Mouse (Mus musculus) stomach, postnatal 0 days (tissue): ENCODE measurements around the gene Ltc4s. TPM values are rescaled to one million over a fixed set of nuclear protein-coding genes. Genes with fewer than 3 reads are reported as not detected.

ENCODE experiments used
- ATAC-seq: fragments of 200-750 bp; cut with Nextera tagmentation; 2 replicates; pipeline ENCODE4 v1.8.0; 2017; ENCODE audit not compliant: low FRiP score, low TSS enrichment
- DNase-seq: peaks from one replicate; pipeline ENCODE4 v3.0.0-alpha.2; 2016; ENCODE audit warnings: low spot score
- H3K27ac ChIP-seq: fragments of 300-500 bp; sonication (generic); replicated peaks from 2 replicates; pipeline ENCODE4 v1.5.1; 2014; ENCODE audit warnings: mild to moderate bottlenecking, control low read depth
- H3K27me3 ChIP-seq: fragments of 300-500 bp; sonication (generic); 2 replicates; pipeline ENCODE4 v1.6.1; 2014; ENCODE audit warnings: low read length; ENCODE audit not compliant: control insufficient read depth, insufficient read depth
- H3K36me3 ChIP-seq: fragments of 300-500 bp; sonication (generic); 2 replicates; pipeline ENCODE4 v1.6.1; 2014; ENCODE audit warnings: low read length, mixed read lengths; ENCODE audit not compliant: control insufficient read depth, insufficient read depth
- H3K4me1 ChIP-seq: fragments of 300-500 bp; sonication (generic); replicated peaks from 2 replicates; pipeline ENCODE4 v1.6.1; 2014; ENCODE audit warnings: antibody characterized with exemption; ENCODE audit not compliant: control insufficient read depth, insufficient read depth
- H3K4me2 ChIP-seq: fragments of 300-500 bp; sonication (generic); replicated peaks from 2 replicates; pipeline ENCODE4 v1.6.1; 2014; ENCODE audit warnings: low read depth, mild to moderate bottlenecking, control low read depth, moderate library complexity
- H3K4me3 ChIP-seq: fragments of 300-500 bp; sonication (generic); 2 replicates; pipeline ENCODE4 v1.5.1; 2014; ENCODE audit warnings: low read depth, low read length, control low read depth
- H3K9ac ChIP-seq: fragments of 300-500 bp; sonication (generic); 2 replicates; pipeline ENCODE4 v1.6.1; 2014; ENCODE audit warnings: mild to moderate bottlenecking, low read length, control low read depth, mixed read lengths
- H3K9me3 ChIP-seq: fragments of 300-500 bp; sonication (generic); 2 replicates; pipeline ENCODE4 v1.6.1; 2016; ENCODE audit warnings: low read length; ENCODE audit not compliant: control insufficient read depth
- CTCF ChIP-seq: IDR thresholded peaks from 2 replicates; pipeline ENCODE4 v1.5.1; 2016; ENCODE audit warnings: antibody characterized with exemption, low read depth, mild to moderate bottlenecking, moderate library complexity
- EP300 ChIP-seq: optimal IDR thresholded peaks from 2 replicates; pipeline ENCODE3; 2016; ENCODE audit warnings: antibody characterized with exemption
- WGBS: fragments of 180-500 bp; shearing (Covaris S2); extraction: QIAGEN DNeasy Blood & Tissue Kit; methylation state at CpG from one replicate; pipeline ENCODE4 v1.1.7; 2014; 5-methylcytosine and 5-hydroxymethylcytosine counted together
- polyA plus RNA-seq: library from polyadenylated mRNA; unstranded; fragments of >200 nt; fragmentation: Nextera tagmentation; extraction: Ambion mirVana; gene quantifications from 2 replicates; pipeline ENCODE4 v1.2.1, GENCODE M21; 2015

The Ltc4s gene
- 13.2 and 13.8 TPM in 2 replicates for polyA plus RNA-seq

GRCm38 (mm10) chr11:50238324-50238723 lies at the start of gene Ltc4s:
Ltc4s (minus strand) TSS chr11:50238616.
- DNase-seq (peak; percentile 74), ATAC-seq (peak; percentile 63)
- peak within 1 kb of the TSS; percentile 63; the same call in 1 of the 2 replicates for H3K4me3 ChIP-seq
- 47% methylated on average over 10 of the region's 10 CpGs for WGBS
- H3K9me3 ChIP-seq: no peaks in the 10 kb centered on the region
- H3K9ac ChIP-seq: no peak within 1 kb of the TSS
- no peaks in the 10 kb centered on the region for H3K27me3 ChIP-seq
- peaks cover 6% of the 10 kb centered on the region for H3K36me3 ChIP-seq
- peak within 1 kb of the TSS; percentile 97 for H3K4me2 ChIP-seq
- TF ChIP-seq CTCF: no peak
- no peak for TF ChIP-seq EP300
- H3K27ac ChIP-seq: peak within 1 kb of the TSS; percentile 24; the same call in 1 of the 2 replicates
- H3K4me1 ChIP-seq: 0 out of 2 replicates have a peak, but pooled peaks cover 4% of the 10 kb centered on the region

- WGBS: 75% methylated on average over 1 of the region's 1 CpGs
- no peak for TF ChIP-seq EP300
- TF ChIP-seq CTCF: no peak
- no peak overlapping the region for H3K4me3 ChIP-seq
- H3K27ac ChIP-seq: no peak overlapping the region
- DNase-seq (no peak), ATAC-seq (no peak)
- H3K9ac ChIP-seq: no peak overlapping the region
- no peak overlapping the region for H3K4me2 ChIP-seq
- H3K36me3 ChIP-seq: no peaks in the 10 kb centered on the region; the same call in 1 of the 2 replicates
- no peaks in the 10 kb centered on the region for H3K4me1 ChIP-seq
- no peaks in the 10 kb centered on the region for H3K9me3 ChIP-seq
- no peaks in the 10 kb centered on the region for H3K27me3 ChIP-seq
Observed at GRCm38 (mm10) chr11:50286428-50286827, 48.0 kb upstream of the Ltc4s start.

DNA sequence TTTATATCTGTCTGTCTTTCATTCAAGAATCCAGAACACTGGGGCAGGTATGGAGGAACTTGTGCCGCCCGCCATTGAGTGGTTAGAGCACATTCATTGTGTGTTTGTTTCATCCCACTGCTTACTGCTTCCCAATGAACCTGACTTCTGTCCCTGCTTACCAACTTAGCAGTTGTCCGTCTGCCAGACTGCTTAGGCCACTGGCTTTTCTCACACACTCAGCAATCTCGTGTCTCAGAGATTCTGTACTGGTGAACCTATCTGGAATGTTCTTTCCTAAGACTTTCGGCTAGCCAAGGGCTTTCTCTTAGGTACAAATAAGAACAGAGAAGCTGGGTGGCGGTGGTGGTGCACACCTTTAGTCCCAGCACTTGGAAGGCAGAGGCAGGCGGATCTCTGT lies 47.3 kb upstream of the Ltc4s start:
- 91% methylated on average over 7 of the region's 7 CpGs for WGBS
- no peak overlapping the region for H3K4me3 ChIP-seq
- no peak overlapping the region for H3K9ac ChIP-seq
- H3K36me3 ChIP-seq: no peaks in the 10 kb centered on the region; the same call in 1 of the 2 replicates
- no peak for ATAC-seq
- H3K27me3 ChIP-seq: no peaks in the 10 kb centered on the region
- no peak overlapping the region for H3K27ac ChIP-seq
- no peak overlapping the region for H3K4me2 ChIP-seq
- no peaks in the 10 kb centered on the region for H3K9me3 ChIP-seq
- DNase-seq: no peak
- no peaks in the 10 kb centered on the region for H3K4me1 ChIP-seq
- no peak for TF ChIP-seq CTCF

DNA sequence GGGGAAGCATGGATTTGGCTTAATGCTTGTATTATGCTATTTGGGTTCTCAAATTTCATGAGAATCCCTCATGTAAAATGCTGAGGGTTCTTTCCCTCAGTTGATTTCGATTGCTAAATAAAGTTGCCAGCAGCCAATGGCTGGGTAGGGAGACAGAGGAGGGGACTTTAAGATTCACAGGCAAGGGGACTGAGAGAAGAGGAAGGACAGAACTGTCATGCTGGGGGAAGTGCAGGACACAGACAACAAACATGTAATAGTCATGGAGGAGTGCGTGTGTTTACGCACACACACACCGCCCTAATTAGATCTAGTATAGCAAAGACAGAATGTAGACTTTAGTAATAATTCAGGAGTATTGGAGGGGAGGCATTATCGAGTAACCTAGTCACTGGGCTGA lies 46.8 kb upstream of the Ltc4s start:
- no peak overlapping the region for H3K27ac ChIP-seq
- H3K36me3 ChIP-seq: no peaks in the 10 kb centered on the region; the same call in 1 of the 2 replicates
- H3K4me3 ChIP-seq: no peak overlapping the region
- DNase-seq (no peak), ATAC-seq (no peak)
- no peak overlapping the region for H3K4me2 ChIP-seq
- no peaks in the 10 kb centered on the region for H3K4me1 ChIP-seq
- no peaks in the 10 kb centered on the region for H3K9me3 ChIP-seq
- TF ChIP-seq CTCF: no peak
- no peak for TF ChIP-seq EP300
- H3K9ac ChIP-seq: no peak overlapping the region
- 90% methylated on average over 5 of the region's 5 CpGs for WGBS
- H3K27me3 ChIP-seq: no peaks in the 10 kb centered on the region

DNA sequence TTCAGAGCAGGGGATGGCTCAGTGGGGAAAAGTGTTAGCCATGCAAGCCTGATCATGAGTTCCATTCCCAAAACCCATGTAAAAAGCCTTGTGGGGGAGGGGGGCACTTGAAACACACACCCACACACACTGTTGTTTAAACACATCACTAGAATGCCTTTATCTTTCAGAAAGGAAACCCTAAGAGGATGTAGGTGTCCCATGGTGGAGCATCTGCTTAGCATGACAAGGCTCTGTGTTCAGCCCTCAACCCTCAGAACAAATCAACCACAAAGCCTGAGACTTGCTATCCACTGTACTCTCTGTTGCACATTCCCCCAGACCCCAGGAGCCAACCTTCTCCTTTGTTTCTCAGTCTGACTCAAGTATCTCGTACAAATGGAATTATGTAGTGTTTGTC lies 41.6 kb upstream of the Ltc4s start:
- no peak overlapping the region for H3K27ac ChIP-seq
- no peak for ATAC-seq
- no peaks in the 10 kb centered on the region for H3K9me3 ChIP-seq
- WGBS: 67% methylated on average over 1 of the region's 1 CpGs
- H3K4me3 ChIP-seq: no peak overlapping the region
- H3K27me3 ChIP-seq: no peaks in the 10 kb centered on the region
- H3K36me3 ChIP-seq: no peaks in the 10 kb centered on the region
- no peaks in the 10 kb centered on the region for H3K4me1 ChIP-seq
- H3K9ac ChIP-seq: no peak overlapping the region
- DNase-seq: no peak
- no peak for TF ChIP-seq EP300
- no peak for TF ChIP-seq CTCF
- no peak overlapping the region for H3K4me2 ChIP-seq

GRCm38 (mm10) chr11:50279005-50279404 lies 40.6 kb upstream of the Ltc4s start:
- WGBS: 62% methylated on average over 4 of the region's 4 CpGs
- Histone ChIP-seq H3K27me3 (no peaks in the 10 kb centered on the region), H3K4me2 (no peak overlapping the region), H3K4me1 (no peaks in the 10 kb centered on the region), H3K27ac (peak overlapping the region; percentile 70), H3K4me3 (no peak overlapping the region), H3K9me3 (no peaks in the 10 kb centered on the region), H3K36me3 (no peaks in the 10 kb centered on the region), H3K9ac (no peak overlapping the region)
- DNase-seq (peak; percentile 13), ATAC-seq (no peak)
- TF ChIP-seq CTCF (no peak), EP300 (no peak)
